7 mouse cellular contexts compared by ENCODE assay signal in genomic region chr13:56895386-56895785, GRCm38 (mm10). TPM values are rescaled to one million over a fixed set of nuclear protein-coding genes. Genes with fewer than 3 reads are reported as not detected.
DNase-seq lines count a peak whose midpoint lies in the region; ATAC-seq and TF ChIP-seq lines count a peak whose summit lies in the region.

No protein-coding gene starts in this region.

- no peak overlapping the region for H3K4me2 ChIP-seq in embryonic facial prominence, embryonic 11.5 days (ENCODE audit: low read depth, low read length)
- peak overlapping the region; percentile 54 for H3K4me2 ChIP-seq in hindbrain, embryonic 14.5 days (replicated peaks)
- no peak overlapping the region for H3K4me2 ChIP-seq in stomach, postnatal 0 days (replicated peaks; ENCODE audit: low read depth)

- no peak overlapping the region for H3K9ac ChIP-seq in embryonic facial prominence, embryonic 11.5 days (replicated peaks; ENCODE audit: low read length)
- H3K9ac ChIP-seq in hindbrain, embryonic 14.5 days, result peak overlapping the region; percentile 57
- no peak overlapping the region for H3K9ac ChIP-seq in stomach, postnatal 0 days (ENCODE audit: low read length)

- no peaks in the 10 kb centered on the region for H3K36me3 ChIP-seq in embryonic facial prominence, embryonic 11.5 days (replicated peaks; ENCODE audit: control insufficient read depth, insufficient read depth, low read depth, low read length)
- H3K36me3 ChIP-seq in hindbrain, embryonic 14.5 days (replicated peaks; ENCODE audit: control insufficient read depth, insufficient read depth), result no peaks in the 10 kb centered on the region
- H3K36me3 ChIP-seq in stomach, postnatal 0 days (ENCODE audit: control insufficient read depth, insufficient read depth, low read length), result no peaks in the 10 kb centered on the region

- no peak overlapping the region for H3K27ac ChIP-seq in embryonic facial prominence, embryonic 11.5 days (replicated peaks; ENCODE audit: low read depth, low read length)
- H3K27ac ChIP-seq in hindbrain, embryonic 14.5 days, result peak overlapping the region; percentile 17; the same call in 1 of the 2 replicates
- no peak overlapping the region for H3K27ac ChIP-seq in stomach, postnatal 0 days (replicated peaks)

- H3K4me3 ChIP-seq in embryonic facial prominence, embryonic 11.5 days (ENCODE audit: low read depth, low read length), result no peak overlapping the region
- peak overlapping the region; percentile 36 for H3K4me3 ChIP-seq in hindbrain, embryonic 14.5 days (replicated peaks; ENCODE audit: low read length)
- H3K4me3 ChIP-seq in stomach, postnatal 0 days (ENCODE audit: low read depth, low read length), result no peak overlapping the region

- no peaks in the 10 kb centered on the region for H3K27me3 ChIP-seq in embryonic facial prominence, embryonic 11.5 days (ENCODE audit: control insufficient read depth, insufficient read depth, low read length)
- H3K27me3 ChIP-seq in hindbrain, embryonic 14.5 days (ENCODE audit: control insufficient read depth, insufficient read depth, low read length), result no peaks in the 10 kb centered on the region
- H3K27me3 ChIP-seq in stomach, postnatal 0 days (ENCODE audit: control insufficient read depth, insufficient read depth, low read length), result no peaks in the 10 kb centered on the region

- H3K9me3 ChIP-seq in embryonic facial prominence, embryonic 11.5 days (replicated peaks; ENCODE audit: control insufficient read depth, low read length), result no peaks in the 10 kb centered on the region
- no peaks in the 10 kb centered on the region for H3K9me3 ChIP-seq in hindbrain, embryonic 14.5 days (ENCODE audit: control insufficient read depth, low read length)
- no peaks in the 10 kb centered on the region for H3K9me3 ChIP-seq in stomach, postnatal 0 days (ENCODE audit: control insufficient read depth, low read length)

- H3K4me1 ChIP-seq in embryonic facial prominence, embryonic 11.5 days (ENCODE audit: control insufficient read depth, insufficient read depth, low read length), result no peaks in the 10 kb centered on the region
- no peaks in the 10 kb centered on the region for H3K4me1 ChIP-seq in hindbrain, embryonic 14.5 days (replicated peaks; ENCODE audit: control insufficient read depth, insufficient read depth, low read length)
- no peaks in the 10 kb centered on the region for H3K4me1 ChIP-seq in stomach, postnatal 0 days (replicated peaks; ENCODE audit: control insufficient read depth, insufficient read depth)

- 3% methylated on average over 17 of the region's 17 CpGs for WGBS in embryonic facial prominence, embryonic 11.5 days
- 3% methylated on average over 17 of the region's 17 CpGs for WGBS in hindbrain, embryonic 14.5 days
- 4% methylated on average over 17 of the region's 17 CpGs for WGBS in stomach, postnatal 0 days

- DNase-seq in left cerebral cortex, adult 18-20 months (ENCODE audit: low spot score in 2 of 2), result peak; percentile 11 to 30
- no peak for DNase-seq in left cerebral cortex, adult 11 months (ENCODE audit: low spot score)
- DNase-seq in adrenal gland, adult 8-10 months, result peak; percentile 12
- DNase-seq in embryonic facial prominence, embryonic 11.5 days (ENCODE audit: low spot score), result peak; percentile 86
- DNase-seq in hindbrain, embryonic 14.5 days (ENCODE audit: low spot score), result peak; percentile 72
- DNase-seq in lung, postnatal 25 days (ENCODE audit: low spot score), result peak; percentile 24
- DNase-seq in stomach, postnatal 0 days (ENCODE audit: low spot score), result peak; percentile 78

- no peak for ATAC-seq in embryonic facial prominence, embryonic 11.5 days (replicated peaks; ENCODE audit: insufficient number of reproducible peaks, low FRiP score, low TSS enrichment, low read depth)
- ATAC-seq in hindbrain, embryonic 14.5 days (ENCODE audit: low FRiP score), result no peak
- no peak for ATAC-seq in stomach, postnatal 0 days (ENCODE audit: low FRiP score, low TSS enrichment)

- no peak for TF ChIP-seq CTCF in stomach, postnatal 0 days (IDR thresholded peaks at IDR 0.05; ENCODE audit: low read depth)

- TF ChIP-seq EP300 in stomach, postnatal 0 days (optimal IDR thresholded peaks at IDR 0.05), result no peak

RNA-seq across cellular contexts. Expression of gene Trpc7, which starts 0.4 kb away (rescaled TPM):
- 1 to 10 TPM; 1.9 to 2.3 TPM for total RNA-seq in left cerebral cortex, adult 18-20 months (2021)
- under 1 TPM; 0.29 to 0.45 (median 0.37) TPM for total RNA-seq in adrenal gland, adult 8-10 months (2022)
- polyA plus RNA-seq in embryonic facial prominence, embryonic 11.5 days (2014; fragmentation: Nextera tagmentation; extraction: Ambion mirVana), result 0.06 and 0.07 TPM in 2 replicates
- 3.6 and 4.9 TPM in 2 replicates for polyA plus RNA-seq in hindbrain, embryonic 14.5 days (2014; fragmentation: Nextera tagmentation; extraction: Ambion mirVana)
- 0.11 and 0.19 TPM in 2 replicates for polyA plus RNA-seq in stomach, postnatal 0 days (2015; fragmentation: Nextera tagmentation; extraction: Ambion mirVana)
